Mouse (Mus musculus): ENCODE results near the gene Tmcc3.

Gene Tmcc3

GRCm38 (mm10) chr10:94332358-94333137, 20.8 kb downstream of the Tmcc3 start:
- DNase-seq, result no peak

GRCm38 (mm10) chr10:94333328-94333727, 21.6 kb downstream of the Tmcc3 start:
- DNase-seq, result no peak

DNA sequence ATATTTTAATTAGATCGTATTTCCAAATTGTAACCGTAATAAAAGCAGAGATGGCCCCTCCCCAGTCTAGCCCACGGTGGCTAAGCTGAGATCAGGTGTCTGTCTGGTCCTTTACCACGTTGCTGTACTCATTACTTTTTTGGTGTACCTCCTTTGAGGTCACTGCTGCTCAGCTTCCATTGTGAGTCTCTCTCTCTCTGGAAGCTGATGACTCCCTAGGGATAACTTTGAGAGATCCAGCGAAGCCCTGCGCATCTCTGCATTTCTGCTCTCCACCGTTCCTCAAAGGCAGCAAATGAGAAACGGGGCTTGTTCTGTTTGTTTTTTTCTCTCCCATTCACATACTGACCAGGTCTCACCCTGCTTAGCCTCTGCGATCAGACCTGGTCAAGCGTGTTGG, 23.3 kb downstream of the Tmcc3 start:
- DNase-seq, result no peak

- DNase-seq, result no peak
Measured at GRCm38 (mm10) chr10:94336071-94336470, 24.3 kb downstream of the Tmcc3 start.

DNA sequence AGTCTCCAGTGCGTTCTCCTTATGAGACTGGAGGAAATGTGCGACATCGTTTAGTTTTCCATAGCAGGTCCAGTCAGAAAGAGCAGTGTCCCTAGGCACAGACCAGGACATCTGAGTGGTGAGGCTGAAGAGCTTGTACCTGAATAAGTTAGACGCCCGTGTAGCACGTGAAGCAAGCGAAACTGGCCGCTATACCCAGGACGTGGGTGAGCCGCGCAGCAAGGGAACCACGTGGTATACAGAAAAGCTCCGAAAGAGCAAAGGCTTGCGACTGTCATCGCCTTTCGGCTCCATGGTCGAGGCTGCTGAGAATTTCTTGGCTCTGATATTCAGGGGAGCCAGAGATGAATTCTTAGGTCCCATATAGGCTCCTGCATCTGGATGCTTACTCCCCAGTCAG, 29.8 kb downstream of the Tmcc3 start:
- DNase-seq, result no peak

DNA sequence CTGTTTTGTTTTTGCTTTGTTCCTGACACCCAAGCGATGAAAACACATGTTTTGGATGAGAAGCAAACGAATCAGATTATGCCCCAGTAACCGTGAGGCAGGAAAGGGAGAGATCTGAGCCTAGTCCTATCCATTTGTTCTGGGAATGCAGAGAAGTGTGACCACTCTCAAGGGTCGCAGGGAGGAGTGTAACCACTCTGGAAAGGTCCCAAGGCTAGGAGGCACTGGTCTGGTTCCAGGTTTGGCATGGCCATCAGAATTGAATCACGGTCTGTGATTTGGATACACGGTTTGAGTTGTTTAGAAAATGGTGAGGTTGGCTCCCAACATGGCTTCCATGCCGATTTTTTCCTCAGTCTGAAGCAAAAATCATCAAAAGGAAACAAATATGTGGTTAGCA, 30.5 kb downstream of the Tmcc3 start:
- DNase-seq, result no peak

- no peak for DNase-seq
Measured at GRCm38 (mm10) chr10:94343581-94343980, 31.8 kb downstream of the Tmcc3 start.

DNA sequence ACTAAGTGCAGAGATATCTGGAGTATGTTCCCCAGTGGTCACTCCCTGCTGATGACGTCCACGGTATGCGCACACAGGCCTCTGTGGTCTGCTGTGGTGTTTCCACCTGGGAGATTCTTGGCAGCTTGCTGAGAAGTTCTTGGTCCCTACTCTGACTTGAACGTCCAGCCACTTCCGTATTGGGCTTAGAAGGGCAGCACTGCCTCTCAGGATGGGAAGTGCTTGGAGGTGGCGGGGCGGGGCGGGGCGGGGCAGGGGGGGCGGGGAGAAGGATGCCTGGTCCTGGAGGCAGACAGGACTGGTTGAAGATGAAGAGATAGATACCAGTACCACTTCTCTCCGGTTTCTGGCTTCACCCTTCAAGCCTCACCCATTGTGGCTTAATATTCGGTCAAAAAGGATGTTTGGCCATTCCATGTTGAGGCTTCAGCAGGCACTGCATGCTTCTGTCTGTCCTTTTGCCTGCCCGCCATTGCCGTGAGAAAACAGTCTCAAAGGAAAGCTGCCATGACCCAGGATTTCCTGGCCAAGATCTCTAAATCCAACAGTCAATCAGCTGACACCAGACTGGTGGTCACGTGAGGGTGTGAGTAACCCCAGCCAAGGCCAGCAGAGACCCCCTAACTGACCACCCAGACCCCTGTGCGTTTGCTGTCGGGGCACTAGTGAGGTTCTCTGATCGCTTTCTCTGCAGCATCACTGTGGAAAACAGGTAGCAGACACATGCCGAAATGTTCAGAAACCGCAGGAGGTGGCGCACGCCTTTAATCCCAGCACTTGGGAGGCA, 33.1 kb downstream of the Tmcc3 start:
- DNase-seq, result no peak

GRCm38 (mm10) chr10:94345509-94346252, 33.9 kb downstream of the Tmcc3 start:
- no peak for DNase-seq

DNA sequence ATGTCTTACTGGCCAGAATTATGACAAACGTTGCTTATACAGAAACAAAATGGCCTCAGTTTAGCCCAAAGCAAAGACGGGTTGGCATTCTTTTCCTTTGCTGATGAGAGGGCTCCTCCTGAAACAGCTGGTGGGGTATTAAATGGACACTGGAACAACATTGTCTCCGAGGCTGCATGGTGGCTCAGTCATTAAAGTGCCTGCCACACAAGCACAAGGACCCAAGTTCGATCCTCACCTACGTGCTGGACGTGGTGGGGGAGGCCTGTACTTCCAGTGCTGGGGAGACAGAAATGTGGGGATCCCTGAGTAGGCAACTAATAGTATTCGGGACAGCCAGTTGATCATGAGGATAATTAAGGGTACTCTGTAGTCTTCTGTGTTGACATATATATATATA, 34.8 kb downstream of the Tmcc3 start:
- no peak for DNase-seq

GRCm38 (mm10) chr10:94347296-94347695, 35.5 kb downstream of the Tmcc3 start:
- no peak for DNase-seq

DNA sequence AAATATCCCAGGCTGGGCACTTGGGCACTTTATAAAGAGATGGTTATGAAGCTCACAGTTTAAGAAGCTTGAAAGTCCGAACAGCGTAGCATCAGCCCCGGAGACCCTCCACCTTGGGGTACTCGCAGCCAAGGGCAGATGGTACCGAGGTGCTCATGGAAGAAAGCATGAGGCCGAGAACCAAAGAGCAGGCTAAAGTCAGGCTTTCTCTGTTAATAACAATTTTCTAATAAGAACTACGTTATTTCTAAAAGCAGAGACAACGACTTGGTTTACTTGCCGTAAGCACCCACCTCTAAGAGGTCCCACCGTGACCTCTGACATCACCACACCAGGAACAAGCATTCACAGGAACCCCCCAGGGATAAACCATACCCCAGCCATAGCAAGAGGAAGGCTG, 36.2 kb downstream of the Tmcc3 start:
- no peak for DNase-seq

- no peak for DNase-seq
Measured at GRCm38 (mm10) chr10:94350207-94350606, 38.5 kb downstream of the Tmcc3 start.

- DNase-seq, result peak; percentile 46
Measured at GRCm38 (mm10) chr10:94350896-94351661, 39.3 kb downstream of the Tmcc3 start.

- DNase-seq, result no peak
Measured at GRCm38 (mm10) chr10:94352172-94352876, 40.6 kb downstream of the Tmcc3 start.

GRCm38 (mm10) chr10:94352877-94353853, 41.4 kb downstream of the Tmcc3 start:
- DNase-seq, result no peak

GRCm38 (mm10) chr10:94354005-94354404, 42.3 kb downstream of the Tmcc3 start:
- DNase-seq, result no peak

DNA sequence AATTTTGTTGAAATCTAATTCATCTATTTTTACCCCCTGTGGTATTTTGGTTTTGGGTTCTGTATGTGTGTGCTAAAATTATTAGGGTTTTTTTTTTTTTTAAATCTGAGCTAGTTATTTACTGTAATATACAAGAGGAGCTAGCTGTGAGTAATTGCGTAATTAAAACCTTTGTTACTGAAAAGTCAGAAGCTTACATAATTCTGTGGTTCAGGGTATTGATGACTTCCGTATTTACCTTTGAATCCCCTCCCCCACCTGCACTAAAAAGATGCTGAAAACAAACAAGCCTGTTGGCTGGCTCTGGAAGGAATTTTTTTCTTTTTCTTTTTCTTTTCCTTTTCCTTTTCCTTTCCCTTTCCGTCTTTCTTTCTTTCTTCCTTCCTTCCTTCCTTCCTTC, 42.7 kb downstream of the Tmcc3 start:
- DNase-seq, result no peak

DNA sequence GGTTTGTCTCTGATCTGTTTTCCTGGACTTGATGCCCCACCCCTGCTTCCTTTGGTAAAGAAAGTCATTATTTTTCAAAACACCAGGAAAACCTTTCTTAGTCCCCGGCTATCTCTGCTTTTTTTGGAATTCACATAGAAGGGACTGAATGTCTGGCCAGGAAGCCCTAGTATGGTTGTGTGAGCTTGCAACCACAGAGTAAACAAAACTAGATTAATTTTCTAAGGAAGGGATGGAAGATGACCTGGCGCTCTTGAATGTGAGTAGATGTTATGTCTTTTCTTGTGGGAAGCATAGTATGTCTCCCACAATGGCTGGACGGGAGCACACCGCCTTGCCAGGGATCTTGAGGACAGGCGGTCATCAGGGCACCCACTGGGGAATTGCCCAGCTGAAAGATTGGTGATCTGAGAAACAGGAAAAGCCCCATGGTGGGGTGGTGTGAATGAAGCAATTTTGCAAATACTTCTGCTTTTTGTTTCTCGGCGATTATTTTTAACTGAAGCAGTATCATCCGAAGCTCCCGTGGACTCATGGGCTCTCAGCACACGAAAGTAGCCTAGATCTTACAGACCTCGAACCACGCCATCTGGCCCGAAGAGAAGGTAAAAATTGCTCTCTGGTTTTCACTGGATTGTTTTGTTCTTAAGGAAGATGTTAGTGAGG, 44.9 kb downstream of the Tmcc3 start:
- no peak for DNase-seq

DNA sequence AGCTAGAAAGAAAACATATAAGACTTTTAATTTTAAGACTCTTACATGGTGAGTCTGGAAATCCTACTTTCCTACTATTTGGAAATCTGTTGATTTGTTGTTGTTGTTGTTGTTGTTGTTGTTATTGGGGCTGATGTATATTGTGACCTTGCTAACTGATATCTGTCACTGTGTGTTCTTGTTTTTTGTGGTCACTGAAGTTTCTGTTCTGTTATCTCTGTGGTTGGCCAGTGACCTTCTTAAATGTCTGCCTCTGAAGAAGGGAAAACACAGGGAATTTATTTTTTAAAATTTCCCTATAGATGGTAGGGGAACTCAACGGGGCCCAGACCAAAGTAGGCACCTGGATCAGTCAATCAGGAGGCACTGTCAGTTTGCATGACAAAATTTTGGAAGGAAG, 48.9 kb downstream of the Tmcc3 start:
- DNase-seq, result no peak

Data from cerebellum, adult 11 months (tissue).